Mouse (Mus musculus): ENCODE results near the gene Sltm. TPM values are rescaled to one million over a fixed set of nuclear protein-coding genes. Genes with fewer than 3 reads are reported as not detected.
A peak's percentile ranks its signal among the peaks of the same experiment; 100 is the strongest.

Gene Sltm
- total and polyA plus RNA-seq, 3 experiments = 44.0 to 70.0 (median 62.3) TPM

- Histone ChIP-seq H3K79me2 (ENCODE audit: control insufficient read depth, insufficient read depth, low read length, poor library complexity) (no peaks in the 10 kb centered on the region), H3K4me3 (ENCODE audit: control insufficient read depth in 1 of 2, insufficient read depth in 1 of 2, low read depth in 2 of 2, low read length in 2 of 2) (no peak overlapping the region), H3K9ac (ENCODE audit: control insufficient read depth, low read depth, low read length, poor library complexity, severe bottlenecking) (no peak overlapping the region), H3K4me1 (ENCODE audit: control insufficient read depth in 1 of 2, insufficient read depth in 2 of 2, low read length in 2 of 2) (no peaks in the 10 kb centered on the region; a peak in 1 of 4 replicates), H3K9me3 (replicated peaks; ENCODE audit: insufficient read depth, low read length) (no peaks in the 10 kb centered on the region), H3K27ac (ENCODE audit: control insufficient read depth, low read depth, low read length) (no peak overlapping the region), H3K36me3 (ENCODE audit: control insufficient read depth in 1 of 2, insufficient read depth in 2 of 2, low read length in 2 of 2) (no peaks in the 10 kb centered on the region), H3K27me3 (ENCODE audit: control insufficient read depth in 1 of 2, insufficient read depth in 2 of 2, low read length in 2 of 2) (no peaks in the 10 kb centered on the region; a peak in 2 of 4 replicates)
- TF ChIP-seq ZC3H11A (IDR thresholded peaks at IDR 0.05; ENCODE audit: low read depth, low read length) = no peak
- no peak for TF ChIP-seq EP300 (IDR thresholded peaks at IDR 0.05; ENCODE audit: low read depth in 1 of 2, low read length in 2 of 2)
- no peak for TF ChIP-seq ZKSCAN1 (IDR thresholded peaks at IDR 0.05; ENCODE audit: low read depth, low read length)
- TF ChIP-seq JUND (IDR thresholded peaks at IDR 0.05; ENCODE audit: low read depth, low read length) = no peak
- TF ChIP-seq POLR2AphosphoS2 (IDR thresholded peaks at IDR 0.05; ENCODE audit: low read length) = no peak
- no peak for TF ChIP-seq MAFK (IDR thresholded peaks at IDR 0.05; ENCODE audit: borderline replicate concordance, low read depth, low read length)
- TF ChIP-seq RCOR1 (IDR thresholded peaks at IDR 0.05; ENCODE audit: low read depth, low read length) = no peak
- no peak for TF ChIP-seq BHLHE40 (IDR thresholded peaks at IDR 0.05; ENCODE audit: borderline replicate concordance, low read depth, low read length)
- no peak for TF ChIP-seq SIN3A (IDR thresholded peaks at IDR 0.05; ENCODE audit: low read length)
- no peak for TF ChIP-seq POLR2A (IDR thresholded peaks at IDR 0.05; ENCODE audit: control insufficient read depth in 1 of 2, insufficient read depth in 1 of 2, low read depth in 1 of 2, low read length in 2 of 2, poor library complexity in 1 of 2)
- TF ChIP-seq HCFC1 (IDR thresholded peaks at IDR 0.05; ENCODE audit: low read depth, low read length) = no peak
- no peak for TF ChIP-seq ETS1 (IDR thresholded peaks at IDR 0.05; ENCODE audit: low read depth, low read length)
- no peak for TF ChIP-seq POLR2AphosphoS5 (IDR thresholded peaks at IDR 0.05; ENCODE audit: borderline replicate concordance, low read depth, low read length)
- DNase-seq (ENCODE audit: low read depth, low spot score) = no peak
Measured at GRCm38 (mm10) chr9:70509906-70510525, 32.5 kb upstream of the Sltm start.

DNA sequence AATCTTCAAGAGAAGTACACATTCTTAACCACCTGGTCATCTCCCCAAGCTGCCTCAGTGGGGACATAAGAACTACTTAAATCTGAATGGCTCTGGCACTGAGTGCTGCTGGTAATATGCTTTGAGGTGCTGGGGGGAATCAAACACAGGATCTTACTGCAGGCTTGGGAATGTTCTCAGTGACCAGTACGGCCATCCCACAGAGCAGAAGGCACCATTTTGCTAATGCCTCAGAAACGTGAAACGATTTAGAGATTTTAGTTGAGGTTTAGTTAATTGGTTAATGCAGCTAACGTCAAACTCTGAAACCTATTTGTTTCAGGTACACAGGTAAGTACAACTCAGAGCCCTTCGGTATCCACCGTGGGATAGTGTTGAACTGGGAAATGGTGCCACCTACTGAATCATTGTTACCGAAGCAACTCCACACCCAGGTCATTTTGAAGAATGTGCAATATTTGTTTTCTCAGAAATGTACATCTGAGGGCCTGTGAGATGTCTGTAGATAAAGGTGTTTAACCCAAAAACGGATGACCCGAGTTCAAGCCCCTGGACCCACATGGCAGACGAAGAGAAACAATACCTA is 31.5 kb upstream of the Sltm start:
- Histone ChIP-seq H3K4me1 (ENCODE audit: control insufficient read depth in 1 of 2, insufficient read depth in 2 of 2, low read length in 2 of 2) (no peaks in the 10 kb centered on the region; a peak in 1 of 4 replicates), H3K9ac (ENCODE audit: control insufficient read depth, low read depth, low read length, poor library complexity, severe bottlenecking) (no peak overlapping the region), H3K4me3 (ENCODE audit: control insufficient read depth in 1 of 2, insufficient read depth in 1 of 2, low read depth in 2 of 2, low read length in 2 of 2) (no peak overlapping the region), H3K27me3 (ENCODE audit: control insufficient read depth in 1 of 2, insufficient read depth in 2 of 2, low read length in 2 of 2) (no peaks in the 10 kb centered on the region; a peak in 2 of 4 replicates), H3K36me3 (ENCODE audit: control insufficient read depth in 1 of 2, insufficient read depth in 2 of 2, low read length in 2 of 2) (no peaks in the 10 kb centered on the region), H3K27ac (ENCODE audit: control insufficient read depth, low read depth, low read length) (no peak overlapping the region), H3K79me2 (ENCODE audit: control insufficient read depth, insufficient read depth, low read length, poor library complexity) (no peaks in the 10 kb centered on the region), H3K9me3 (replicated peaks; ENCODE audit: insufficient read depth, low read length) (no peaks in the 10 kb centered on the region)
- no peak for DNase-seq (ENCODE audit: low read depth, low spot score)
- peak; percentile 47 for TF ChIP-seq SMC3 (IDR thresholded peaks at IDR 0.05; ENCODE audit: low read depth, low read length)
- TF ChIP-seq ZC3H11A (IDR thresholded peaks at IDR 0.05; ENCODE audit: low read depth, low read length) = peak; percentile 47; the same call in 1 of the 2 replicates
- TF ChIP-seq CTCF (IDR thresholded peaks at IDR 0.05 in 2 of 3, conservative IDR thresholded peaks at IDR 0.05 in 1 of 3; ENCODE audit: control insufficient read depth in 1 of 3, insufficient read depth in 1 of 3, low read depth in 2 of 3, low read length in 3 of 3, poor library complexity in 1 of 3, severe bottlenecking in 1 of 3) = peak in 1 of 3 experiments; percentile 50; a peak in 2 of 6 replicates
- TF ChIP-seq RAD21 (IDR thresholded peaks at IDR 0.05; ENCODE audit: low read depth, low read length) = peak; percentile 52
- TF ChIP-seq CHD2 (IDR thresholded peaks at IDR 0.05; ENCODE audit: low read length) = no peak
